Mouse (Mus musculus): ENCODE results near the gene Alkbh4.
"Not testable (repeated sequence)": the region's sequence is repeated elsewhere in the genome, so short reads cannot be mapped to it uniquely, and the experiment has no call there.

Alkbh4 gene

DNA sequence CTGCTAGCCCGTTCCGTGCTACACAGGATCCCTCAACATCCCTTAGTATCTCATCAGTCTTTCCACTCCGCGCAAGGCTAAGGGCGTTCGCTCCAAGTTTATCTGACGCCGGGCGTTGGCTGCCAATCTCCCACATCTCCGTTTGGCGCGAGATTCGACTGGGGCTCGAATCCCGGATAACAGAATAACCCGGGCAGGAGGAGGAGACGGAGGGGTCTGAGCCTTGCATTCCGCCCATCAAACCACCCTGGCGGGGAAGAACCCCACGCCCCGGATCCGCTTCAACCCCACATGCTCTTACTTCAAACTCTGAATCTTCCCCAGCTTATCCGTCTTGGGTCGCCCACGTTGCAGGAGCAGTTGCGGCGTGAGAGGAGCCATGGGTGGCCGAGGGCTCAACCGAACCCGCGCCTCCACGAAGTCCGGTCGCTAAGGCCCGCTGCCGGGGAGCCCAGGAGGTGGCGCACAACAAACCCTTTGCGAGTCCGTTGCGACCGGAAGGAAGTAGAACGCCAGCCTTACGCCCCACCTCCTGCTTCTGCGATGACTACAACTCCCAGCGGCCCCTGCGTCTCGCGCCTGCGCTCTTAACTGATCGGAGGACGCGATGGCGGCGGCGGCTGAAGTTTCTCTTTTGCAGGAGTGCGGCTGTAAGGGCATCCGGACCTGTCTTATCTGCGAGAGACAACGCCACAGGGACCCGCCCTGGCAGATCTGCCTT is at the start of gene Alkbh4, which contains the start of gene Lrwd1:
Alkbh4 (plus strand) TSS at position 576 of the 721 bp plus-strand sequence.
Lrwd1 (minus strand) TSS at position 504 of the 721 bp plus-strand sequence.
- DNase-seq (ENCODE audit: low spot score), result peak; percentile 79

DNA sequence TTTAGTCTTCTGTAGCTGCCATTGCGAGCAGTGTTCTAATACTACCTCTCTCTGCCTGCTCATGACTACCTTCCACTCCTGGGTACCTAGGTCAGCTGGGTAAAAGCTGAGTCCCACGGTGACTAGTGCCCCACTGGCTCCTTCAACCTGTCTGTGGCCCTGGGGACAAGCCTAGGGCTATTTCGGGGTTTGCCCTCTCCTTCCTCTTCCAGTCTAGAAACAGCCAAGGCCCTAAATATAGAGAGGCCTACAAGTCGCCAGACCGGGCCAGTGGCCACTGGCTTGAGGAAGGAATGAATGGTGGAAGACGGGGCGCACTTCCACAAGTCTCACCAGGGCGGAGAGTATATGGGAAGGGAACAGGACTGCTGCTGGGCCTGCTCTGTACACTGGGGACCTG is 49.7 kb upstream of the Alkbh4 start:
- no peak for DNase-seq (ENCODE audit: low spot score)

DNA sequence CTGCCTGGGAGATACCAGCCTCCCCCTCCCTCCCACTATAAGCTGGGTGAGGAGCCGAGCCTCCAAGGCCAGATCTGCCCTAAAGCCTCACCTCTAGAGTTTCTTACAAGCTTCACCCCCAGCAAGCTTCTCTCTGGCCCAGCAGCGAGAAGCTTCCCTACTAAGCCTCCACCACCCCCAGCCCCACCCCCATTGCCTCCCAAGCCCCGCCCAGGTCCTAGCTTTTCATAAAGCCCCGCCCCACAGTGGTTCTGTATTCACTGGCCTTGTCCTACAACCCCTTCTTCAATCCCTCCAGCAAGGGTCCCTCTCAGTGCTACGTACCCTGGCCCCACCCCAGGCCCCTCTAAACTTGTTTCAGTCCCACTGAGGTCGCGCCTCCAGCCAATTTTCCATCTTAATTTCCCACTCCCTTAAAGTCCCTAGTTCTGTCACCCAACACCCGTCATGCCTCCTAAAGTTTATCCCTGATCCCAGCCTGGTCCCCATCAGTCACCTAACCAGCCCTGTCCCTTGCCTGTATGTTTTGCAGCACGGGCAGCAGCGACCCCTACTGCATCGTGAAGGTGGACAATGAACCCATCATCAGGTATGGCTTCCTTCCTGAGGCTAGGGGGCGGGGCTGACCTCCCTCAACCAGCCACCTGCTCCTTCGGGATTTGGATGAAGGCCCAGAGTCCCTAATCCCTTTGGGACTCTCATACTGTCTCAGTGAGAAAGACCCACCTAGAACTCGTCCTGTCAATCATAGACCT is 46.9 kb upstream of the Alkbh4 start:
- no peak for DNase-seq (ENCODE audit: low spot score)

DNA sequence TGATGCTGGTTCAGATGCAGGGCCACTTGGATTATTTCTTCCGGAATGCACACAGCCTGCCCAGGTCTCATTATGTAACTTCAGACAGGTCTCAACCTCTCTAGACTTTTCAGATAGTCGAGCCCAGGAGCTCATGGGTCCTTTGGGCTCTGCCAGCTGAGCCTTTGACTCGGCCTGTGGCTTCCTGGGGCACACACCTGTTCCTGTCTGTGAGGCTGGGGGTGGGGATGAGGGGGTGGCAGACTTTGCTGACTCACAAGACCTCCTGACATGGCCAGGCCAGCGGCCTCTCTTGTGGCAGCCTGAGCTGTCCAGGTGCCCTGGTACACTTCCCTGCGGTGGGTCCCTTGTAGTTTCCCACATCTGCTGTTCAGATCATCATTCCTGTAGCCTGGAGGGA is 44.0 kb upstream of the Alkbh4 start:
- no peak for DNase-seq (ENCODE audit: low spot score)

DNA sequence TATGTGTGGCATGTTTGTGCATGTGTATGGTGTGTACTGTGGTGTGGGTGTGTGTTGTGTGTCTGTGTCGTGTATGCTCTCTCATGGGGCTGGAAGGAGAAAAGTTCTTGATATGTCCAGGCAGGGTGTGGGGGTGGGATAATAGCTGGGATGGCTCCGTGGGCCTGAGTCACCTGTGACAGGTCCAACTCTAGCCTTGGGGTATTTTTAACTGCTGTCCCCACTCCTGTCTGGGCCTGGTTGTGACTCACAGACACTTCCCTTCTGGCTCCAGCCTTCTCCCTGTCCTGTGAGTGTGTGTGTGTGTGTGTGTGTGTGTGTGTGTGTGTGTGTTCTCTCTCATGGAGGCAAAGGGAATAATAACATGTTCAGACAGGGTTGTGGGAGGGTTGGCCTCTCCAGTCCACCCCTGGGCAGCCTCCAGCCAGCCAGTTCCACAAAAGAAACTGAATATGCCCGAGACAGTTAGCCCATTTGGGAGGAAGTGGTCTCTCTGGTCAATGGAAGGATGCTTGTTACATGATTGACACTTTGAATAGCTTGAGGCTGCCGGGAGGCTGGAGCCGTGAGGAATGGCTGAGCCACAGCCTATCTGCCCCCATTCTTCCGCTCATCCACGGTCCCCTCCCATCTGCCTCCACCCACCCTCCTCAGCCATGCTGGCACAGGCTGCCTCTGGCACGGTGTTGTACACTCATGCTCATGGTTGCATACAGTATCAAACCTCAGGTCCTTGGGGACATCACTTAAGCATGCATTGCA is 41.5 kb upstream of the Alkbh4 start:
- DNase-seq (ENCODE audit: low spot score), result no peak

DNA sequence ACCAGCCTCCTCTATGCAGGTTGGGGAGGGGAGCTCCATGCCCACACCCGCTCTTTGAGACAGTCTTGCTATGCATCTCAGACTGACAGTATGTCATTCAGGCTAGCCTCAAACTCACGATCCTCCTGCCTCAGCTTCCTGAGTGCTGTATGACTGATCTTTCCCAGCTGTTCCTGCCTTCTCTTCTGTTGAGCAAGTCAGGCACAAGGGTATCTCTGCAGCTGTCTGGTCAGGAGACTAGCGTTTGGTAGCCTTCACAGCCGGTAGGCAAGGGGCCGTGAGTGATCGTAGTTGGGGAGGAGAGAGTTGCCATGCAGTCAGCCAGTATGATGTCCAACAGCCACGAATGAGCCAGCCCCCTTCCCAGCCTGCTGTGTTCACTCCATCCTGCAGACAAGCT is 40.9 kb upstream of the Alkbh4 start:
- no peak for DNase-seq (ENCODE audit: low spot score)

DNA sequence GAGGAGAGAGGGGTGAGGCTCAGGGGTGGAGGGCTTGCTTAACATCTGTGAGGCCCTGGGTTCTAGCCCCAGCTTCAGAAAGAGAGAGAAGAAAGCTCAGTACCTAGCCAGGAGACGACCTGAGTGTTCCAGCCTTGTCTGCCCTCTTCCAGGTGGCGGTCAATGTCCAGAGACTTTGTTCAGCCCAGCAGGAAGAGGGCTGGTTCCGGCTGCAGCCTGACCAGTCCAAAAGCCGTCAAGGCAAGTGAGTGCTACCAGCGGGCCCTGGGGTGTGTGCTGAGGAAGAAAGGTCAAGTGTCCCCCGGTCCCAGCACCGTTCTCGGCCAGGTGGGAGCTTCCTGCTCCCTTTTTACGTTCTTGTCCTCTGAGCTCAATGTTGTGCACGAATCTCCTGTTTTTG is 37.4 kb upstream of the Alkbh4 start:
- DNase-seq (ENCODE audit: low spot score), result no peak

DNA sequence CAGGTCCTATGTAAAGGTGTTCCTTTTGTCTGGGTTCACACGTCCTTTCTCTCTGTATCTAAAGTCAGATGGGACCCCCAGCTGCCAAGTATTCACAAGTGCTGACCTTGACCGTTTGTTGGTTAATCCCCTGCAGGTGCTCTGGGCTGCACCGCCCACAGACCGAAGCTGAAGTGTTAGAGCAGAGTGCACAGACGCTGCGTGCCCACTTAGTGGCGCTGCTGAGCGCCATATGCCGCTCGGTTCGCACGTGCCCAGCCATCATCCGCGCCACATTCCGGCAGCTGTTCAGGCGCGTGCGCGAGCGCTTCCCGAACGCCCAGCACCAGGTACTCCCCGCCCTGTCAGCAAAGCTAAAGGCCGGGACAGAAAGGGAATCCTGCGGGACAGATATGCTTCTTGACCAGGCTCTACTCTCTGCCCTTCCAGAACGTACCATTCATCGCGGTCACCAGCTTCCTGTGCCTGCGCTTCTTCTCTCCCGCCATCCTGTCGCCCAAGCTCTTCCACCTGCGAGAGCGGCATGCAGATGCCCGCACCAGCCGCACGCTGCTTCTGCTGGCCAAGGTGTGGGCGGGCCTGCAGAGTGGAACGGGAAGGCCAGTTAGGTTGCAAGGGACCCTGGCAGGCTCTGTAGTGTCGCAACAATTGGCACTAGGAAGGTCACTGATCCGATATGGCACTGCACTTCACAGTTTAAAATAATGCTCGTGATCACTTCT is 33.7 kb upstream of the Alkbh4 start:
- DNase-seq (ENCODE audit: low spot score), result no peak

DNA sequence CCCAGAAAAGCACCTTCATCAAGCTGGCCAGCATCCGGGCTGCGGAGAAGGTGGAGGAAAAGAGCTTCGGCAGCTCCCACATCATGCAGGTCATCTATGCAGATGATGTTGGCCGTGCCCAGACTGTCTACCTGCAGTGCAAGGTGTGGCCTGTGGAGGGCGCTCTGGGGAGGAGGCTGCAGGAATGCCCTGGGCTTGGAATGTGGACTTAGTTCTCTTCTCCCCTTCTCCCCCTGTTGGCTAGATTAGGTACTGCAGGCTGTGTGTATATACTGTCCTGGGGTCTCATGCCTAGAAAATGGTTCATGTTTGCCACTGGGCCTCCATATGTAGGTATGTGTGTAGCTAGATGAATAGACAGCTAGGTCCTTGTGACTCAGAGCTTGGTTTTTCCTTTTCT is 31.4 kb upstream of the Alkbh4 start:
- no peak for DNase-seq (ENCODE audit: low spot score)

DNA sequence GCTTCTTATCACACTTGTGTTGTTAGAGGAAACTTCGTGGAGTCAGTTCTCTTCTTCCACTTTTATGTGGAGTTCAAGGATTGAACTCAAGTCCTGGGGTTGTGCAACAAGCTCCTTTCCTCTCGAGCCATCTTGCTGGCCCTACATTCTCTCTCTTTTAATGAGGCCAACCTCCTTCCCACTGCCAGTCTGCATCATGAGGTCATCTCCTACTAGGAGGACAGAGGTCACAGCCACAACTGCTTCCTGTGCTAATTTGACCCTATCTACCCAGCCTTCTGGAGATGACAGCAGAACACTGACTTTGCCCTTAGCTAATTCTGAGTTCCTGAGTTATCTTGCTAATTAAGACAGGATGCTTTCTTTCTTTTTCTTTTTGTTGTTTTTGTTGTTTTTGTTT is 27.5 kb upstream of the Alkbh4 start:
- no peak for DNase-seq (ENCODE audit: low spot score)

DNA sequence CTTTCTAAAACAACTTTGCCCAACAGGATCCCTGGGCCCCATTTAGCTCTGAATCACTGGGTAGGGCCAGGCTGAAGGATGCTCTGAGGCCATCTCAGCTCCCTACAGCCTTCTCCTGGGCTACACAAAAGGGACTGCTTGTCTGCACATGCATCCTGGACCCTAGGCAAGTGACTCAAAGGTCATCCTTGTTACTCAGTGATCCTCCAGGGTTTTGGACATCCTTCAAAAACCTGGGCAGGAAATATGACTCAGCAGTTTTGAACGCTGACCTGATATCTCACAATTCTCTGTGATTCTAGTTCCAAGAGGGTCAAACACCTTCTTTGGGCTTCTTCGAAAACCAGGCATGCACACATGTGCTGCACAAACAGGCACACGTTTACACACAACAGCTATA is 26.9 kb upstream of the Alkbh4 start:
- DNase-seq (ENCODE audit: low spot score), result no peak

DNA sequence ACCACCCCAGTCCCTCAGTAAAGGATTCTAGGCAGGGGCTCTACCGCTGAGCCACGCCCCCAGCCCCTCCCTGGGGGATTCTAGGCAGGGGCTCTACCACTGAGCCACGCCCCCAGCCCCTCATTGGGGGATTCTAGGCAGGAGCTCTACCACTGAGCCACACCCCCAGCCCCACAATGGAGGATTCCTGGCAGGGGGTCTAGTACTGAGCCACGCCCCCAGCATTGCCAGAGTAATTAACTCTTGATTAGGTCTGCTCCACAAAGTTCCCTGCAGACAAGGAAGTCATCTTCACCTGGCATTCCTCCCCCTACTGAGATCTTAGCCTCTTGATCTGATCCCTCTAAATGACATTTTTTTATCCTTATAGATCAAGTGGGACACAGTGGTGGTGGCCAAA is 22.4 kb upstream of the Alkbh4 start:
- DNase-seq (ENCODE audit: low spot score), result not testable (repeated sequence)

DNA sequence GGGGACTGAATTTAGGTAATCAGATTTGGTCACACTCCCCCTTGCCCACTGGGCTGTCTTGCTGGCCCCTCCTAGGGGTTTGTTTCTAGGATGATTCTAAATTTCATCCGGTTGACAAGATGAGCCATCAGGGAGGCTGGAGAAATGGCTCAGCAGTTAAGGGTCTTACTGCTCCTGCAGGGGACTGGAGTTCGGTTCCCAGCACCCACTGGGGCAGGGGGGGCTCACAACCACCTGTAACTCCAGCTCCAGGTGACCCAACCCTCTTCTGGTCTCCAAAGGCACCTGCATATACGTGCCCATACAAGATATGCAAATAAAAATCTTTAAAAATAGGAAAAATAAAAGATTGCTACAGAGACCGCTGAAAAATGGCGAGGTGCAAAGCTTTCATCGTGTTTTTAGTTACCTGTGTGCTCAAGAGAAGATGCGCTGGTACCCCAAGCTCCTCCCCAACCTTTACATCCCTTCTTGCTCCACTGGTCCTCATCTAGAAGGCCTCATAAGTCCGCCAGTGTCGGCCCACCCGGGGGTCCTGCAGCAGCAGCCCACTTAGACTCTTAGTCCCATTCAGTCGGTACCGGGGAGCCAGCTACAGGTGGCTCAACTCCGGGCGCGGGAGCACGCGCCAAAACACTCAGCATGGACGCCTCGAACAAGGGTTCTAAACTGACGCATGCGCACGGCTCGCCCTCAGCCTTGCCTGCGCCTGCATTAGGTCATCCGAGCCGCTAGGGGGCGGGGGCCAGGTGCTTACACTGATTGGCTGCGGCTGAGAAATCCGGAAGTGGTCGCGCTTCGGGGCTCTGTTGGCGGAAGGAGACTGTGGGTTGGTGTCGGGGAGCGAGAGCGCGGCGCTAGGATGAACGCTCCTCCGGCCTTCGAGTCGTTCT is 19.8 kb upstream of the Alkbh4 start, which contains the start of gene Polr2j:
Polr2j (plus strand) TSS at position 741 of the 893 bp plus-strand sequence.
- DNase-seq (ENCODE audit: low spot score), result peak; percentile 91

DNA sequence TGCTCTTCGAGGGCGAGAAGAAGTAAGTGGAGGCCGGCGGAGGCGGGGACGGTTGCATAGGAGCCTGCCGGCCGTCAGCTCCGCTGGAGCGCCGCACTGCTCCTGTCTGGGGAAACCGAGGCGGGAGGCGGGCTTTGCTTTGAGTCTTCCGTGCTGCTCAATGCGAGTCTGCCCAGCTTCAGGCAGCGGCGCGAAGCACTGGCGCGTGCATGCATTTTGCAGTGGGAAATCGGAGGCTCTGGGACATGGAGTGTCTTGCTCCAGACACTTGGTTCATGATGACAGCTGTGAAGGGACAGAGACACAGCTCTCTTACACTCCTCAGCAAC is 19.2 kb upstream of the Alkbh4 start:
- no peak for DNase-seq (ENCODE audit: low spot score)

DNA sequence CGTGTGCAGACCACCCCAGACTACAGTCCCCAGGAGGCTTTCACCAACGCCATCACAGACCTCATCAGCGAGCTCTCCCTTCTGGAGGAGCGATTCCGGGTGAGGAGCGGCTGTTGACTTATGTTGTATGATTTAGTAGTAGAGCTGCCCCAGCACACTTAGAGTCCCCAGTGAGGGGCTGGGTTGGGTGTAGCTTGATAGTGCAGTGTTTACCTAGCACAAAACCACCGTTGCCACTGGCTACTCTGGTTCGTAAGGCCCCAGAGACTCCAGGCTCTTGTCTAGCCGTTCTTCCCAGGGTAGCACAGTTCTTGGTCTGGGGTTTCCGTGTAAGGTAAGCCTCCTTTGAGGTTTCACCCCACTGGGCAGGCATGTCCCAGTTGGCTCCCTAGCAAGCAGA is 13.8 kb upstream of the Alkbh4 start:
- DNase-seq (ENCODE audit: low spot score), result no peak

DNA sequence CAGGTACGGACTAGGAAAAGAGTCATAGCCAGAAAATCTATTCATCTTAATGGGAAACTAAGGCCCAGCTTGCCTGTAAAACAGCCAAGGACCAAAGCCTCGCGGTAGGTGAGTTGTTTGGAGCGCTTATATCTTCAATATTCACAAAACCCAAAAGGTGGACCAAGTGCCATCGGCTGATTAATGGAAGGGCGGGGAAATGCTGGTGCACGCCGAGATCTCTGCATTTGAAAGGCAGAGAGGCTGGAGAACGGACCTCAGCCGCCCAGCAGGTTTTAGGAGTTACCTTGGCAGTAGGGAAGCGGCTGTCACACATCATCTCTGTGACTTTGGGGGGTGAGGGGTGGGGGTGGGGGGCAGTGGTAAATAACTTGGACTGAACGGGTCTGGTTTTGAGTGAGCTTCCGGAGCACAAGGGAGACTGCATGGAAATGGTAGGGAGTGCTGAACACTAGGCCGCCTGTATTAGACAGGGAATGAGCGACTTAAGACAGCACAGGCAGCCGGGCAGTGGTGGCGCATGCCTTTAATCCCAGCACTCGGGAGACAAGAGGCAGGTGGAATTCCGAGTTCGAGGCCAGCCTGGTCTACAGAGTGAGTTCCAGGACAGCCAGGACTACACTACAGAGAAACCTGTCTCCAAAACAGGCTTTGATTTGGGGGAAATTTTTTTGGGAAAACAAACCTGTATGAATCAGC is 495 bp downstream of the Alkbh4 start:
- DNase-seq (ENCODE audit: low spot score), result no peak

DNA sequence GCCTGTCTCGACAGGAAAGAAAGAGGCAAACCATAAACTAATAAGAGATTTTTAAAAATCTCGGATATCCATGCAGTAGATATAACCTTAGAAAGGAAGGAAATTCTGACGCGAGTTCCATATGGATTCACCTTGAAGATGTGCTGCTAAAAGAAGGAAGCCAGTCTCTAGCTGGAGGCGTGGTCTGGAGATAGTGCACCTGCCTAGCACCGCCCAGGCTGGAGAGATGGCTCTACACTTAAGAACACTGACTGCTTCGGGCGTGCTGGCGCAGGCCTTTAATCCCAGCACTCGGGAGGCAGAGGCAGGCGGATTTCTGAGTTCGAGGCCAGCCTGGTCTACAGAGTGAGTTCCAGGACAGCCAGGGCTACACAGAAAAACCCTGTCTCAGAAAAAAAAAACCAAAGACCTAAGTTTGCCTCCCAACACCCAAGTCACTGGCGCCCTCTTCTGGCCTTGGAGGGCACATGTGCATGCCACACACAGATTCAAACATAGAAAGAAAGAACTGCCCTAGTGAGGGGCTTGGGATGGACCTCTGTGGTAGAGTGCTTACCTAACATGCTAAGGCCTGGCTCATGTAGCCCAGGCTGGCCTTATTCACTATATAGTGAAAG is 1.8 kb downstream of the Alkbh4 start:
- DNase-seq (ENCODE audit: low spot score), result no peak

DNA sequence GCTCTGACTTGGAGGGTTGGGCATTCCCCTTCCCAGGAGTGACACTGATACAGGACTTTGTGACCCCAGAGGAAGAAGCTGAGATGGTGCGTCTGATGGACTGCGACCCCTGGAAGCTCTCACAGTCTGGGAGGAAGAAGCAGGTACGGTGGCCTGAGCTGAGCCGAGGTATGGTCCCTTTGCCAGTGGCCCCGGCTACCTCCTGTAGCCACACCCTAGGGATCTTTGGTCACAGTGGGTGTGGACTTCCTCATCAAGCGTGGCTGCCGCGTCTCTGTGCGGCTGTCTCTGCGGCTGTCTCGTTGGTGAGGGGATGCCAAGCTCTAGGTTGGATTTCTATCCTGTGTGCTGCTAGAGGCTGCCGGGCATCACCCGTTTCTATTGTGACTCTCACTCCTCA is 3.4 kb downstream of the Alkbh4 start:
- DNase-seq (ENCODE audit: low spot score), result no peak

DNA sequence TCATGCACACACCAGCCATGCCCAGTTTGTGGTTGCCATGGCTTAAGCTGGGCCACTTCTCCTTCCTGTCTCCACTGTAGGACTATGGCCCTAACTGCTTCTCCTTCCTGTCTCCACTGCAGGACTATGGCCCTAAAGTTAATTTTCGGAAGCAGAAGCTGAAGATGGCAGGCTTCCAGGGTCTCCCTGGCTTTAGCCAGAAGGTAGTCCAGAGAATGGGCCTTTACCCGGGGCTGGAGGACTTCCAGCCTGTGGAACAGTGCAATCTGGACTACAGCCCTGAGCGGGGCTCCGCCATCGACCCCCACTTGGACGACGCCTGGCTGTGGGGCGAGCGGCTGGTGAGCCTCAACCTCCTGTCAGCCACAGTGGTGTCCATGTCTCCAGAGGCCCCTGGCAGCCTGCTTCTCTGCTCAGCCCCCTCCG is 4.1 kb downstream of the Alkbh4 start:
- no peak for DNase-seq (ENCODE audit: low spot score)

DNA sequence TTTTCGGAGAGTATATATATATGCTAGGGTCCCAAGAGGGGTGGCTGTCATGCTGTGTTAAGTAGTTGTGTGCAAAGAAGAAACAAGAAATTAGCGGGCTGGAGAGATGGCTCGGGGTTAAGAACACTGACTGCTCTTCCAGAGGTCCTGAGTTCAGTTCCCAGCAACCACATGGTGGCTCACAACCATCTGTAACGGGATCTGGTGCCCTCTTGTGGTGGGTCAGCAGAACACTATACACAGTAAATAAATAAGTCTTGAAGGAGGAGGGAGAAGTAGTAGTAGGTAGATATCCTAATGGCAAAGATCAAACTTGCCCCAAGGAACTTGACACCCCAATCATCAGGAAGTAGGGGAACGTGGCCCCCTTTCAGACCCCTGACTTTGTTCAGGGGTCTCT is 6.8 kb downstream of the Alkbh4 start:
- DNase-seq (ENCODE audit: low spot score), result no peak

Data from layer of hippocampus, adult 9-10 months (tissue).